Mouse (Mus musculus) left cerebral cortex, postnatal 14 days (tissue): ENCODE measurements around the gene Mrpl45. TPM values are rescaled to one million over a fixed set of nuclear protein-coding genes. Genes with fewer than 3 reads are reported as not detected.
"Not testable (repeated sequence)": the region's sequence is repeated elsewhere in the genome, so short reads cannot be mapped to it uniquely, and the experiment has no call there.

Source experiments
- DNase-seq, 2 experiments: peaks; one replicate each; pipeline ENCODE4 v3.0.0; 2021 to 2022; ENCODE audit warnings: low spot score in 2 of 2, mixed read lengths in 1 of 2
- intact Hi-C: fragments of 180-260 bp; cut with DNase I; formaldehyde crosslinking; loops from one replicate; pipeline ENCODE4 v1.15.1; 2025
- total RNA-seq, 2 experiments: library from RNA; stranded (reverse); gene quantifications; 2 replicates each; pipeline ENCODE4 v1.2.3; 2021

Mrpl45 gene
- total RNA-seq, 2 experiments from 2014 or later = 18.2 to 20.7 TPM

DNA sequence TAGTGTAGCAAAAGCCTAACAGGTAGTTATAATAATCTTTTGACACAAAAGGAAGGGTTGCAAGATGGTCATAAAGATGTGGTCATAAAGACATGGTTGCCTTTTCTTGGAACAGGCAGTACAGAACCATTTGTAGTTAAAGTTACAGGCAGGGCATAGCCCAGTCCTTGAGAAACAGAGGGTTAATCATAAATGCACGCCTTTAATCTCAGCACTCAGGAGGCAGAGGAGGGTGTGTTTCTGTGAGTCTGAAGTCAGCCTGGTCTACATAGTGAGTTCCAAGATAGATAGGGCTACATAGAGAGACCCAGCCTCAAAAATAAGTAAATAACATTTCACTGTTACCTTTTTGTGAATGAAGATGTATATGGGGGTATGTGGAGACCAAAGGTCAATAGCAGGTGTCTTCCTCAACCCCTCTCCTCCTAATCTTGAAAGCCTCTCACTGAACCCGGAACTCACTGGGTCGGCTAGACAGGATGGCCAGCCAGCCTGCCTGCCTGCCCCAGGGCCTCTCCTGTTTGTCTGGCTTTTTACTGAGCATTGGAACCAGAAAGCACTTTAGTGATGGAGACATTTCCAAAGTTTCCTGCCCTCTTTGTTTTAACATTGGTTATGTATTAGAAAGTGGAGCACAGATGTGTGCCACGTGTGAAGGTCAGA is 37.5 kb downstream of the Mrpl45 start:
- no peak for DNase-seq
- intact Hi-C loops = no loop called here

GRCm38 (mm10) chr11:97354646-97355045 is 39.1 kb downstream of the Mrpl45 start:
- intact Hi-C loops = no loop called here
- DNase-seq = no peak

DNA sequence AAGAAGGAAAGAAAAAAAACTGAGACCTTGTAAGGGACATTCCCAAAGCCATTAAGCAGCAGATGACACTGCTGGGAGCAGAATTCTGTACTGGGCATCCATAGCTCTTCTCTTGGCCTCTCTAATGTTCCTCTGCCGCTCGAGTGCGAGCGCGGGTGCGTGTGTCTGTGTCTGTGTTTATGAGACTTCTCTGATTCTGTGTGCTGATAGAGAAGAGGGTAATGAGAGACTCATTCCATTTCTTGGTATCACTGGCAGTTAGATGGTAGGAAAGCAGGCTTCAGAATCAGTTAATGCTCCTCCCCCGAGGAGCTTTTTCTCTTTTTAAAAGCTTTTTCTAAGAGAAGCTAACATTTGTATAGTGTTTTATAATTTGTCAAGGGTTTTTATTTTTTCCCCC is 39.7 kb downstream of the Mrpl45 start:
- intact Hi-C loops = no loop called here
- DNase-seq = no peak

DNA sequence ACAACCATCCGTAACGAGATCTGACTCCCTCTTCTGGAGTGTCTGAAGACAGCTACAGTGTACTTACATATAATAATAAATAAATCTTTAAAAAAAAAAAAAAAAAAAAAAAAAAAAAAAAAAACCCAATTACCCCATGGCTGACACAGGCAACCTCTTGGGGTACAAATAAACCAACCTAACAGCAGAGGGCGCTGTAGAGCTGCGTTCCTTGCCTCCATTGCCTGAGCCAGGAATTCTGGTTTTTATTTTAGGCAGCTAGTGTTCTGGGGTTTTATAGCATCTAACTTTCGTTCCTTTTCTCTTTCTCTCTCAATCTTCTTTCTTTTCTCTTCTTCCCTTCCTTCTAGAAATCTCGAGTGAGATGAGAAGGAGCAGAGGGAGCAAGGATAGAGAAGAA is 42.1 kb downstream of the Mrpl45 start:
- DNase-seq = peak; percentile 69 to 82
- intact Hi-C loops = not testable (repeated sequence)

GRCm38 (mm10) chr11:97361948-97362648 is 46.6 kb downstream of the Mrpl45 start, which contains the start of gene Socs7:
TSS of gene Socs7 (plus strand) at chr11:97362551.
- intact Hi-C loops = no loop called here
- peak; percentile 94 to 95 for DNase-seq

GRCm38 (mm10) chr11:97362649-97362942 is 47.1 kb downstream of the Mrpl45 start:
- no peak for DNase-seq
- intact Hi-C loops = no loop called here

DNA sequence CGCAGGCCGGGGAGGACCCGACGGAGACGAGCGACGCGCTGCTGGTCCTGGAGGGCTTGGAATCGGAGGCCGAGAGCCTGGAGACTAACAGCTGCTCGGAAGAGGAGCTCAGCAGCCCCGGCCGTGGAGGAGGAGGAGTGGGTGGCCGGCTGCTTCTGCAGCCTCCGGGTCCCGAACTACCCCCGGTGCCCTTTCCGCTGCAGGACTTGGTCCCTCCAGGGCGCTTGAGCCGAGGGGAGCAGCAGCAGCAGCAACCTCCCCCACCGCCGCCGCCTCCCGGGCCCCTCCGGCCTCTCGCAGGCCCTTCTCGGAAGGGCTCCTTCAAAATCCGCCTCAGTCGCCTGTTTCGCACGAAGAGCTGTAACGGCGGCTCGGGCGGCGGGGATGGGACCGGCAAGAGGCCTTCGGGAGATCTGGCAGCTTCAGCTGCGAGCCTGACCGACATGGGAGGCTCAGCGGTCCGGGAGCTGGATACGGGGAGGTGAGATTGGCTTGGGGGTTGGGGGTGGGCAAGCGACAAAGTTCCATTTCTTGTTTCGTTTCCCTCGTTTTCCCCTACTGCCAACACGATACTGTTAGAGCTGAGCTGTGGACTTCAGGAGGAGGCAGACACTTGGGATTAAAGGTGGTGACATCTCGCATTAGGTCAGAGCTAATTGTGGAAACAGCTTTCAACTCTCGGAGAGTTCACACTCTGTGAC is 47.6 kb downstream of the Mrpl45 start:
- no peak for DNase-seq
- intact Hi-C loops = no loop called here

GRCm38 (mm10) chr11:97363644-97363995 is 48.1 kb downstream of the Mrpl45 start:
- no peak for DNase-seq
- intact Hi-C loops = no loop called here

- intact Hi-C loops = loop anchor here (2.0 kb wide), 1 partner anchor 31 kb away; no protein-coding TSS in a partner anchor
- no peak for DNase-seq
Observed at GRCm38 (mm10) chr11:97365556-97365955, 50.0 kb downstream of the Mrpl45 start.

- intact Hi-C loops = no loop called here
- DNase-seq = no peak
Observed at GRCm38 (mm10) chr11:97368501-97368900, 53.0 kb downstream of the Mrpl45 start.

- DNase-seq = peak; percentile 61 to 68
Observed at GRCm38 (mm10) chr11:97370329-97371091, 55.0 kb downstream of the Mrpl45 start.

DNA sequence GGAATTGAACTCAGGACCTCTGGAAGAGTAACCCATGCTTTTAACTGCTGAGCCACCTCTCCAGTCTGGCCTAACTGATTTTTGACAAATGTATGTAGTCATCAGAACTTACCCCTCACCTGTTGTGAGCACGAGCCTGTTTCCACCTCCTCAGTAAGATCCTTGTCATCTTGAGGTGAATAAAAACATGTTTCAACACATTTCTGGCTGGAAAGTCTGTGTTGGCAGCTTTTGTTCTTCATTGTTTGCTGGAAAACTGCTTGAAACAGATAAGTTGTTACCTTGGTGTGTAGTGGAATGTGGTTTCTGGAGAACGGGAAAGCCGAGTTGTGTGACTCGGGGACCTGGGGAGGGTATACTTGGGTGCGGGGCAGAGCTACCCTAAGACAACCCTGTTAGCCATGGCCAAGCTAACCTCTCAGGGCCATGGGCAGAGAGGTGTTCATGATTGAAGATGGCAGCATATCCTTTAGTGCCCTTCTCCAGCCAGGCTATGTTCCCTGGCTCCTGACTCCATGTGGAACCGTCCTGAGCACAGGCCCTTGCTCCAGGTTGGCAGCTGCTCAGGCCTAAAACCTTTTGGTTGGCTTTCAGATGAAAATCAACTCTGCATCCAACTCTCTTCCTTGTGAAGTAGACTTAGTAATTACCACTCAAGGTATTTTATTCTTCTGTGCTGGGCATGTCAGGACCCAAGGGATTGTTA is 56.8 kb downstream of the Mrpl45 start:
- DNase-seq = no peak
- intact Hi-C loops = no loop called here

More at GRCm38 (mm10) chr11:97370329-97371091, 55.0 kb downstream of the Mrpl45 start:
- intact Hi-C loops = no loop called here

GRCm38 (mm10) chr11:97373402-97373801 is 57.9 kb downstream of the Mrpl45 start:
- intact Hi-C loops = no loop called here
- DNase-seq = no peak

Other genes with a start within 250 kb of the Mrpl45 start
- under 1 TPM in 1 of 2 experiments, not detected in 1; 0.13 TPM for gene Tbx21, start 200.4 kb upstream of the Mrpl45 start, total RNA-seq
- 10 to 100 TPM; 46.4 to 49.4 TPM for gene Tbkbp1, start 164.2 kb upstream of the Mrpl45 start, total RNA-seq
- gene Kpnb1, start 127.8 kb upstream of the Mrpl45 start, total RNA-seq = 100 to 1,000 TPM; 111 to 113 TPM
- gene Npepps, start 35.1 kb upstream of the Mrpl45 start, total RNA-seq = 100 to 1,000 TPM; 134 to 144 TPM
- under 1 TPM; 0.18 to 0.19 TPM for gene Gpr179, start 36.4 kb downstream of the Mrpl45 start, total RNA-seq
- gene Socs7, start 46.8 kb downstream of the Mrpl45 start, total RNA-seq = 10 to 100 TPM; 88.1 to 90.7 TPM
- gene Arhgap23, start 99.8 kb downstream of the Mrpl45 start, total RNA-seq = 10 to 100 TPM; 70.1 to 71.4 TPM
- gene 4933428G20Rik, start 184.6 kb downstream of the Mrpl45 start, total RNA-seq = under 1 TPM in 1 of 2 experiments, not detected in 1; 0.23 TPM